Mouse (Mus musculus): ENCODE data around the gene Syt16. TPM values are rescaled to one million over a fixed set of nuclear protein-coding genes. Genes with fewer than 3 reads are reported as not detected.
A peak's percentile ranks its signal among the peaks of the same experiment; 100 is the strongest.

Gene Syt16
- total RNA-seq, 2 experiments from 2014 or later = 0.05 TPM; not detected in 1

DNA sequence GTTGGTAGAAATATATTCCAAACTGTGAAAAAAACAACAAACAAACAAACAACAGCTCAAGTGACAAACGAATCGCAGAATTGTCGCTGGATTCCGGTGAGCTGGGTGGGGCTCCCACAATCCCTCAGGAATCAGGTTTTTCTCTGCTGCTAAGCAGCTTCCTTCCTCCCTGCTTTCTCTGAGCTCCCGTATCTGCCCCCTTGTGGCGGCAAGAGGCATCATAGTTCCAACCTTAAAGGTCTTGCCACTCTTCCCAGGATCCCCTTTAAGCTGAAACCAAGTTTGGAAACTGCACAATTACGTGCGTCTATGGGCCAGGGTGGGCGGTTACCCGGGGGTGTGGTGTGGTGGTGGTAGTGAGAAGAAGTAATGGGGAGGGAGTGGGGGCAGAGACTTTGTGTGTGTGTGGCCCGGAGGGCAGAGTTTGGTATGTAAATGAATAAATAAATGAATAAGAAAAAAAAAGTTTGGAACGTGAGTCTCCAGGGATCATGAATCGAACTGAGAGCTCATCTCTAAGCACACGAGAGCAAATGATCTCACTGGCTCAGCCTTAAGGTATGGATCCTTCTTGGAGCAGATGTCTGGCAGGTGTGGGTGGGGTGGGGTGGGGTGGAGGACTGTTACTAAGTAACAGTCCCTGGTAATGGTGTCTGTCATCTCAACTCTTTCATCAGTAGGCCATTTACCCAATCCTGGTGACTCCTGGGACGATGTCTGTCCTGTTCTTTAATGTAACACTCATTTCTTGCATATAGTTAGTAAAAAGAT is 319.7 kb downstream of the Syt16 start:
- peak; percentile 81 for DNase-seq

DNA sequence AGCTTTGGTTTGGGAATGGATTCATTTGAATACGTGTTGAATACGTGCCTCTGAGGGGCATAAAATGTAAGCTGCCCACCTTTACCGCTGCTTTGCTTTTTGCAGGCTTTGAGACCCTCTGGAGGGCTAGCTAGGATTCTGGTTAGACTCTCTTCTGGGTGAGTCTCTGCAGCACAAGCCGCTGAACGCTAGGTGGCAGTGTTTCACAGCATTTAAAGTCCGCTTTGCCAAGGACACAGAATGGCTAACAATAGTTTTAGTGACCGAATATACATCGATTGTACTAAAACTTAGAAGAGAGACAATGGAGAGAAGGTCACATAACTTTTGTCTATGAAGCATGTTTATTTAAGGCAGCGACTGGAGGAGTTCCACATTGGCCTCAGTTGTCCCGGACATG is 322.9 kb downstream of the Syt16 start:
- peak; percentile 80 for DNase-seq

DNA sequence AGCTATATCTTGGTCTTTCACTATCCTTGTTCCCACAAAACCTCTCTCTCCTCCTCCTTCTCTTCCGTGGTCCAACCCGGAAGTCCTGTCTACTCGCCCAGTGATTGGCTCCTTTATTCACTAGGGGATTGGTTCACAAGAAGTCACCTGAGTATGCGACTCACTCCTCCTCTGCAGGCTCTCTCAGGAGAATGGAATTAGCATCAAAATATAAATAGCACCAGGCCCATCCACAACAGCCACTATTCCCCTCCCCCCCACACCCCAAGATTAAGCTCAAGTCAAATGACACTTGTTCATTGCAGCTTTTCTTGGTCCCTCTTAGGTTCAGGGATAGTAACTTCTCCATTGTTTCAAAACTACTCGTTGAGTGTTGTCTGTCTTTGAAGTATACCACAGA is 324.5 kb downstream of the Syt16 start:
- DNase-seq = no peak

Other genes starting within 250 kb of the Syt16 start
- gene Hif1a, start 96.3 kb upstream of the Syt16 start, total RNA-seq (2021) = 100 to 1,000 TPM; 151 to 159 TPM
- gene Gm49321, start 60.0 kb upstream of the Syt16 start, total RNA-seq (2021) = 1 to 10 TPM; 7.1 to 7.6 TPM
- gene Snapc1, start 33.2 kb upstream of the Syt16 start, total RNA-seq (2021) = 10 to 100 TPM; 10.7 to 11.2 TPM

Measured in heart, postnatal 4 days (tissue).